Mouse (Mus musculus) hindbrain, embryonic 15.5 days (tissue): Measurements from ENCODE around the gene Rpain. TPM values are rescaled to one million over a fixed set of nuclear protein-coding genes. Genes with fewer than 3 reads are reported as not detected.

Source experiments
- ATAC-seq: fragments of 200-750 bp; cut with Nextera tagmentation; 2 replicates; pipeline ENCODE4 v1.8.0; 2017; ENCODE audit warnings: low read depth, moderate number of reproducible peaks, moderate TSS enrichment; ENCODE audit not compliant: low FRiP score
- H3K27ac ChIP-seq: fragments of 300-500 bp; sonication (generic); replicated peaks from 2 replicates; pipeline ENCODE4 v1.5.1; 2015; ENCODE audit warnings: mild to moderate bottlenecking, inconsistent platforms
- H3K27me3 ChIP-seq: fragments of 300-500 bp; sonication (generic); 2 replicates; pipeline ENCODE4 v1.6.1; 2015; ENCODE audit warnings: control low read depth, inconsistent platforms
- H3K36me3 ChIP-seq: fragments of 300-500 bp; sonication (generic); 2 replicates; pipeline ENCODE4 v1.6.1; 2015; ENCODE audit warnings: control low read depth, inconsistent platforms
- H3K4me1 ChIP-seq: fragments of 300-500 bp; sonication (generic); replicated peaks from 2 replicates; pipeline ENCODE4 v1.6.1; 2015; ENCODE audit warnings: control low read depth, inconsistent platforms
- H3K4me2 ChIP-seq: fragments of 300-500 bp; sonication (generic); 2 replicates; pipeline ENCODE4 v1.6.1; 2015; ENCODE audit warnings: moderate library complexity, mild to moderate bottlenecking, inconsistent platforms
- H3K4me3 ChIP-seq: fragments of 300-500 bp; sonication (generic); 2 replicates; pipeline ENCODE4 v1.5.1; 2015; ENCODE audit warnings: mild to moderate bottlenecking, inconsistent platforms
- H3K9ac ChIP-seq: fragments of 300-500 bp; sonication (generic); 2 replicates; pipeline ENCODE4 v1.6.1; 2015; ENCODE audit warnings: inconsistent platforms
- H3K9me3 ChIP-seq: fragments of 300-500 bp; sonication (generic); 2 replicates; pipeline ENCODE4 v1.6.1; 2016; ENCODE audit warnings: control low read depth, inconsistent platforms
- WGBS: fragments of 180-500 bp; shearing (Covaris S2); methylation state at CpG from one replicate; pipeline ENCODE4 v1.1.7; 2015; 5-methylcytosine and 5-hydroxymethylcytosine counted together
- polyA plus RNA-seq: library from polyadenylated mRNA; unstranded; fragments of >200 nt; fragmentation: Nextera tagmentation; extraction: Ambion mirVana; gene quantifications from 2 replicates; pipeline ENCODE4 v1.2.1, GENCODE M21; 2015

The Rpain gene
- polyA plus RNA-seq, result 69.0 and 69.9 TPM in 2 replicates

GRCm38 (mm10) chr11:70969821-70970559 lies at the start of gene Rpain, which contains the start of gene Nup88:
Gene Rpain, plus strand, starts transcription at chr11:70970213.
Gene Nup88, minus strand, starts transcription at chr11:70969973.
- WGBS, result 0% methylated on average over 43 of the region's 43 CpGs
- peaks cover 24% of the 10 kb centered on the region for H3K36me3 ChIP-seq

GRCm38 (mm10) chr11:70931461-70931860 lies 38.6 kb upstream of the Rpain start:
- H3K27ac ChIP-seq, result no peak overlapping the region
- no peaks in the 10 kb centered on the region for H3K4me1 ChIP-seq
- no peaks in the 10 kb centered on the region for H3K27me3 ChIP-seq
- H3K36me3 ChIP-seq, result peaks cover 46% of the 10 kb centered on the region
- H3K9me3 ChIP-seq, result no peaks in the 10 kb centered on the region
- 77% methylated on average over 5 of the region's 5 CpGs for WGBS
- H3K9ac ChIP-seq, result no peak overlapping the region
- no peak overlapping the region for H3K4me2 ChIP-seq
- H3K4me3 ChIP-seq, result no peak overlapping the region
- ATAC-seq, result no peak

More at GRCm38 (mm10) chr11:70969821-70970559, at the start of gene Rpain, which contains the start of gene Nup88:
- Histone ChIP-seq H3K9ac (peak within 1 kb of the TSS; percentile 96), H3K4me3 (peak within 1 kb of the TSS; percentile 93), H3K4me1 (peaks cover 24% of the 10 kb centered on the region), H3K9me3 (no peaks in the 10 kb centered on the region), H3K27me3 (no peaks in the 10 kb centered on the region), H3K4me2 (peak within 1 kb of the TSS; percentile 87), H3K27ac (peak within 1 kb of the TSS; percentile 90)
- ATAC-seq, result peak; percentile 98

DNA sequence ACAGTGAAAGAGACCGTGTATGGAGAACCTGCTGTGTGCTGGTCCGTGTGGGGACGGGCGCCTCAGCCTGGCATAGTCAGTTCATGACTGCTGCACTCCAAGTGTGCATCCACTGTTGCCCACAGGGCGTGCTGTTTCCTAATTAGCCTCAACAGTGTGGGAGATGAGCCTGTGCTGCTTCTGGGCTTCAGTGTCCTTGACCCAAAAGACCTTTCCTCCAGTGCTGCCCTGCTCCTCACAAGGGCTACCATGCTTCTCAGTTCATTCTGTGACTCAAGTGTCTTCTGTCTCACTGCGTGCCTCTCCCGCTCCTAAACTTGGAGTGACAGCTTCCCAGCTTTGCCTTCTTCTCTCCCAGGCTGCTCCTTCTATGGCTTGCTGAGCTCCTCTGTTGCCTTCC lies 34.7 kb upstream of the Rpain start:
- Histone ChIP-seq H3K36me3 (peaks cover 58% of the 10 kb centered on the region), H3K27ac (no peak overlapping the region), H3K27me3 (no peaks in the 10 kb centered on the region), H3K4me3 (no peak overlapping the region), H3K9me3 (no peaks in the 10 kb centered on the region), H3K4me2 (no peak overlapping the region), H3K4me1 (no peaks in the 10 kb centered on the region), H3K9ac (no peak overlapping the region)
- 91% methylated on average over 7 of the region's 7 CpGs for WGBS
- no peak for ATAC-seq

- no peak overlapping the region for H3K4me2 ChIP-seq
- H3K9ac ChIP-seq, result no peak overlapping the region
- 84% methylated on average over 1 of the region's 1 CpGs for WGBS
- no peaks in the 10 kb centered on the region for H3K4me1 ChIP-seq
- H3K27ac ChIP-seq, result no peak overlapping the region
- H3K27me3 ChIP-seq, result no peaks in the 10 kb centered on the region
- H3K4me3 ChIP-seq, result no peak overlapping the region
- no peak for ATAC-seq
- peaks cover 89% of the 10 kb centered on the region for H3K36me3 ChIP-seq
- H3K9me3 ChIP-seq, result no peaks in the 10 kb centered on the region
Observed at GRCm38 (mm10) chr11:70942596-70942995, 27.4 kb upstream of the Rpain start.

GRCm38 (mm10) chr11:70943651-70944050 lies 26.4 kb upstream of the Rpain start:
- no peak overlapping the region for H3K4me2 ChIP-seq
- 85% methylated on average over 7 of the region's 7 CpGs for WGBS
- H3K4me3 ChIP-seq, result no peak overlapping the region

DNA sequence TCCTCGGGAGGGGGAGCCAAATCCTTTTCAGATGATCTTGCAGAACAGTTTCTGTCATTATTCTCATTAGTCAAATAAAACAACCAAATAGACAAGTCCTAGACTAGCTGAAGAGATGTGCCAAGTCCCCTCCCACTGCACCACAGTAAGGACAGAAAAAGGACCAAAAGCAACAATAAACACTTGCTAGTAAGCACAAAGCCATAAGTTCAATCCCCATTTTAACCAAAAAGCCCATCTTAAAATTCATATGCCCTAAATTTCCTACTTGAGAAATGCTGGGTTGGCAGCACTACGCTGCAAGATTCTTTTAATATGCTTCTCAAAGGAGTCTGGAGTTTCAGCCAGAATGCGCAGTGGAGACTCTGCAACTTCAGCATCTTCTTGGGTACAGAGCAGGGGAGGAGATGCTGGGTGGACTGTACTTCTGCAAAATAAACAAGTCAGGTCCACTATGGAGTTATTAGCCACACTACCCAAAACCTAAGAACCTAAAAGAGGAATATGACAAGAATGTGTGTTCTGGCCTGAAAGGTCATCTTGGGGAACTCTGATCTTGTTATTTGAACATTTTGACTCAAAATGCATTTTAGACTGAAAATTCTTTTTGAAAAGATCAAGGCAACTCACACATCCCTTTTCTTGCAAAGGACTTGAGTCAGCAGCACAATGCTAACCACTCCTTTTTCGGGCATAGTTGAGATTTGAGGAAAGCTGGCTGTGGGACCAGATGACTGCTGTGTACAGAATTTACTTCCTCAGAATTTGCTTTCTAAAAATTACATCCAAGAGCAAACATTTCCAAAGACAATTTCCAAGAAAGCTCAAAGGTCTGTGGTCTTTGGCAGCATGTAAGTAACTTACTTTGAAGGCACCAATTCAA lies 24.8 kb upstream of the Rpain start:
- 93% methylated on average over 4 of the region's 4 CpGs for WGBS
- no peaks in the 10 kb centered on the region for H3K4me1 ChIP-seq
- no peak overlapping the region for H3K9ac ChIP-seq
- peaks cover 90% of the 10 kb centered on the region for H3K36me3 ChIP-seq
- H3K4me2 ChIP-seq, result no peak overlapping the region
- H3K27me3 ChIP-seq, result no peaks in the 10 kb centered on the region
- no peak overlapping the region for H3K27ac ChIP-seq
- no peak overlapping the region for H3K4me3 ChIP-seq
- H3K9me3 ChIP-seq, result no peaks in the 10 kb centered on the region
- no peak for ATAC-seq

More at GRCm38 (mm10) chr11:70943651-70944050, 26.4 kb upstream of the Rpain start:
- Histone ChIP-seq H3K9ac (no peak overlapping the region), H3K4me1 (no peaks in the 10 kb centered on the region), H3K36me3 (peaks cover 90% of the 10 kb centered on the region), H3K9me3 (no peaks in the 10 kb centered on the region), H3K27me3 (no peaks in the 10 kb centered on the region), H3K27ac (no peak overlapping the region)
- no peak for ATAC-seq

DNA sequence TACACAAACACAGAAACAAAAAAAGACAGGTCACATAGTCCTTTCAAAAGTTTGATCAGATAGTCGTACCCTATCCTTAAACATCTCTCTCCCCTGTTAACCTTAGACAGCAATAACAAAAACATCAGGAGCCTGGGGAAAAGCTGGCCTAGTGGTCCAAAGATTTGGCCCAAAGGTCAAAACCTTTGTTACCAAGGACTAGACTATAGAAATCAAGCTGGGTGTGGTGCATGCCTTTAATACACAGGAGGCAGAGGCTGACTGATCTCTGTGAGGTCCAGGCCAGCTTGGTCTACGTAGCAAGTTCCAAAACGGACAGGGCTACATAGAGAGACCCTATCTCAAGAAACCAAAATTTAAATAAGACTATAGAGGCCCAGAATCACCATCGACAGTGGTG lies 15.3 kb upstream of the Rpain start:
- H3K9me3 ChIP-seq, result no peaks in the 10 kb centered on the region
- ATAC-seq, result no peak
- H3K36me3 ChIP-seq, result peaks cover 90% of the 10 kb centered on the region
- no peak overlapping the region for H3K4me3 ChIP-seq
- no peak overlapping the region for H3K27ac ChIP-seq
- WGBS, result 93% methylated on average over 4 of the region's 4 CpGs
- H3K9ac ChIP-seq, result no peak overlapping the region
- no peaks in the 10 kb centered on the region for H3K27me3 ChIP-seq
- no peak overlapping the region for H3K4me2 ChIP-seq
- no peaks in the 10 kb centered on the region for H3K4me1 ChIP-seq

GRCm38 (mm10) chr11:70960786-70961554 lies 9.0 kb upstream of the Rpain start:
- Histone ChIP-seq H3K9me3 (no peaks in the 10 kb centered on the region), H3K9ac (no peak overlapping the region), H3K36me3 (peaks cover 86% of the 10 kb centered on the region), H3K4me1 (no peaks in the 10 kb centered on the region), H3K4me2 (no peak overlapping the region), H3K27ac (no peak overlapping the region), H3K27me3 (no peaks in the 10 kb centered on the region), H3K4me3 (no peak overlapping the region)
- 92% methylated on average over 5 of the region's 5 CpGs for WGBS
- ATAC-seq, result no peak

DNA sequence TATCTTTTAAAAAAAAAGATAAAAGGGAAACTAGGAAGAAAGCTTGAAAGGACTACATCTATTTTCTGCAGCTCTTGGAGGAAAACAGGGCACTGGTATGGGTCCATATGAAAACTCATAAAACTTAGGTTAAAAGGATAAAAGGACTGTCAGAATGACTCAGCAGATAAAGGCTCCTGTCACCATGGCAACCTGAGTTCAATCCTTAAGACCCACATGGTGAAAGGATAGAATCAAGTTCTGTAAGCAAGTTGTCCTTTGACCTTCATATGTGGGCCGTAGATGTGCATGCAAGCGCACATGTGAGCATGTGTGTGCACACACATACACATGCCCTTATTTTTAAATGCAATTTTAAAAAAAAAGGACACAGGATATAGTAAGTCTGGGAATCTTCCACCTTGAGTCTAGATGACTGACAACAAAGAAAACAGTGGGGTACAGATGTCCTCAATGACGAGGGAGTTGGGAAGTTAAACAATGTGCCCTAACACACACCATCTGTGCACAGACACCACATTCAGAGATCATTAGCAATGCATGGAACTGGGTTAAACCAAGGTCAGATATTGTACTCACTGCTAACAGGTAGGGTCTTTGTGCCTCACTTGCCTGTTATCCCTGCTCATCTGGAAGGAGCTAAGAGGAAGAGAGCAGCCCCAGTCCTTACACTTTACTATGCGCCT lies 5.6 kb upstream of the Rpain start:
- Histone ChIP-seq H3K9ac (no peak overlapping the region), H3K27me3 (no peaks in the 10 kb centered on the region), H3K4me3 (no peak overlapping the region), H3K9me3 (no peaks in the 10 kb centered on the region), H3K36me3 (peaks cover 64% of the 10 kb centered on the region), H3K4me1 (peaks cover 16% of the 10 kb centered on the region), H3K27ac (no peak overlapping the region), H3K4me2 (no peak overlapping the region)
- 74% methylated on average over 4 of the region's 4 CpGs for WGBS
- ATAC-seq, result no peak

GRCm38 (mm10) chr11:70969271-70969794 lies 680 bp upstream of the Rpain start:
- no peaks in the 10 kb centered on the region for H3K27me3 ChIP-seq
- H3K9ac ChIP-seq, result peak overlapping the region; percentile 96
- H3K27ac ChIP-seq, result peak overlapping the region; percentile 90
- no peaks in the 10 kb centered on the region for H3K9me3 ChIP-seq
- H3K4me2 ChIP-seq, result peak overlapping the region; percentile 87
- peak overlapping the region; percentile 93 for H3K4me3 ChIP-seq
- H3K36me3 ChIP-seq, result peaks cover 28% of the 10 kb centered on the region
- peaks cover 24% of the 10 kb centered on the region for H3K4me1 ChIP-seq
- WGBS, result under 1% methylated on average over 25 of the region's 25 CpGs
- ATAC-seq, result peak; percentile 10; the same call in 1 of the 2 replicates
